Mouse (Mus musculus): ENCODE measurements at regions not wholly inside any gene's neighbourhood (a gene's known extent, or its start where the extent isn't known, plus 50 kb on each side); places are given as distances from the start of the nearest gene placed in this dataset.

DNA sequence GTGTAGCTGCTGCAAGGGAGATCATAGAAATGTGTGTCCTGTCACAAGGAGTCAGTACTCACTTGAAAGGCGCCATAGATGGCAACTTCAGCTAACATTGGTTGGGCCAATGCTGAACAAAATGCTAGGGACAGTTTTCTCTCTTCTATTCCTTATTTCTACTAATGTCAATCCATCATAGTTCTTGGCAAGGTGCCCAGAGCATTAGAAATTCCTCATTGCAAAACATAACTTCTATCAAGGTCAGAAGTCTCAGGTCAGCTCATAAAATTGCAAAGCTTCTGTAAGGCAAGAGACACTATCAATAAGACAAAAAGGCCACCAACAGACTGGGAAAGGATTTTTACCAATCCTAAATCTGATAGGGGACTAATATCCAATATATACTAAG is 106.3 kb downstream of the D1Ertd622e start:
- no peak for DNase-seq (ENCODE audit: low spot score in 2 of 2)

- peak; percentile 73 to 77 for DNase-seq (ENCODE audit: low spot score in 2 of 2)
These were observed 106.8 kb downstream of the D1Ertd622e start for GRCm38 (mm10) chr1:97554936-97555564.

GRCm38 (mm10) chr1:97553485-97554474 is 108.1 kb downstream of the D1Ertd622e start:
- peak in 1 of 2 experiments; percentile 30 for DNase-seq (ENCODE audit: low spot score in 2 of 2)

DNA sequence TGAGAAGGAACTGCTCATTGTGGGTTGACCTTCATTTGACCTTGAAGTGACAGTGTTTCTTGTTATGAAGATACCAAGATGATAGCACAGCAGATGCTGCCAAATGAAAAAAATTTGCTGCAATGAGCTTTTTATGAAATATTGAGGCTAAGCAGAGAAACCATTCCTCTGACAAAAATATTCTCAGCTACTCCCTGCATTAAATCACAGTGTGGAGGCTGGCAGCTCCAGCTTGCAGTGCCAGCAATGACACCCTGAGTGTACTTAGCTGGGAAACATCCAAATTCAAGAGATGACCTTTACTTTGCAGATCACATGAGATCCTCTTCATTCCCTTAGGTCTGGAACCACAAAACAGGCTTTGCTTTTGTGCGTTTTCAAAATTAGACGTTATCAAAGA is 109.0 kb downstream of the D1Ertd622e start:
- DNase-seq (ENCODE audit: low spot score in 2 of 2): peak; percentile 48 to 65

DNA sequence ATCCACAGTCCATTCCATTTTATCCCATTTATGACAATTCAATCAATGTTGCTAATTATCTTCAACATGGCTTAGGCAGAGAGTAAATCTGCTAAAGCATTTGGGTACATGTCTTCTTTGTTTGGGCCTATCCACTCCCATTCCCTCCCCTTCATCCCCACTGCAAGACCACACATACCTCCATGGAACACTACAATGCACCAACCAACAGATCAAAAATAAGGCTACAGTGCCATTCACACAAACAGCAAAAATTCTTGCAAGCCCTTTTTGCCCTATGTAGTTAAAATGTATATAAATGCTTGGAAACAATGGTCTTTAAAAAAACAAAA is 120.7 kb downstream of the D1Ertd622e start:
- DNase-seq (ENCODE audit: low spot score in 2 of 2): no peak

DNA sequence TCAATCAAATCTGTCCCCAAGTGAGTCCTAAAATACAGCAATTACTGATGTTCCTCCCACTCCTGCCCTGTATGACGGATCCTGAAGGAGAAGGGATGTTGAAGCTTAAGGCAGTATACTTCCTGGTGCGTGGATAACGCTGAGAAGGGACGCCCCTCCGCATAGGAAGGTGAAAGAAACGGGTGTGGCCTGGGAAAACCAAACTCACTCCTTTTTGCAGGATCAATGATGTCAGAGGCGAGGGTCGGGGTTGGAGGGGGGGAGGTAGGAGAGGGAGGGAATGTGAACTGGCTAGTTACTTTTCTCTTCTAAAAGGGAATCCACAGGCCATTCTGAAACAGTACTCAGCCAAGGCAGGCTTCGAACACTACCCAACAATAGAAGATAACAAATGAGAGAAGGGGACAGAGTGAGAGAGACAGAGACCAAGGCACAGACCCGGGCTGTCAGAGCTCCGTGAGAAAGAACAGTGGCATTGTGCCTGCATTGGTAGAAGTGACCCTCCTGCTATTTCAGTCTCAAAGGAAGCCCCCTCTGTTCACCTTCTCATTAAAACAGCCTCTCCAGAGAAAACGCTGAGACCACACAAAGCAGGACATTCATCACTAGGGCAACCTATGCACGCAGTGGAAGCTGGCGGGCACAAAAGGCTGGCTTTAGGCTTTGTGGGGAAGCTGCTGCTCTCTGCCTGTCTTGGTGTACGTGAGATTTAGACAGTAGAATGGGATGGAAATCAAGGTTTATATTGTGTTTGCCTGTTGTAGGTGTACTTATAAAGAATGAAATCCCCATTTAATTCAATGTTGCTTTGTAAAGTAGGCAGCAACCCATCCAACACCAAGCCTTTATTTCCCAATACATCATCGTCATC is 121.3 kb downstream of the D1Ertd622e start:
- no peak for DNase-seq (ENCODE audit: low spot score in 2 of 2)

- DNase-seq (ENCODE audit: low spot score in 2 of 2): no peak
These were observed 165.0 kb downstream of the D1Ertd622e start for GRCm38 (mm10) chr1:97496915-97497314.

DNA sequence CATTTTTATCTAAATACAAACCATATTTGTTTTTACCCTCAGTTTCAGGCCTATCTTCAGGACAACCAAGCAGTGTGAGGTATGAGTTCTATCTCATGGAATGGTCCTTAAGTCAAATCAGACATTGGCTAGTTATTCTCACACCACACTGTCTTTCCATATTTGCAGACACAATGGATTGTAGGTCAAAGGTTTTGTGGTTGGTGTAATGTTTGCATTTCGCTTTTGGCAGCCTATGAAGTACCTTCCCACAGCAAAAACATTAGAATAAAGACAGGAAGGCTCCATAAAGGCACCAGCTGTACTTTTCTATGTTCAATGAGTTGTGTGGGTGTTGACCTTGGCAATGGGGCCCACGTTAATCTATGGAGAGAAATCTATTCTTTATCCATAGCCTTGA is 182.0 kb downstream of the D1Ertd622e start:
- DNase-seq (ENCODE audit: low spot score in 2 of 2): no peak
